Mouse (Mus musculus): Measurements from ENCODE around the gene Fhl1. TPM values are rescaled to one million over a fixed set of nuclear protein-coding genes. Genes with fewer than 3 reads are reported as not detected.

Gene Fhl1
- 160 and 164 TPM in 2 replicates for polyA plus RNA-seq (2012; ENCODE audit: insufficient read depth, insufficient read length, missing spikeins)

GRCm38 (mm10) chrX:56731306-56732201 lies at the start of gene Fhl1:
TSS of gene Fhl1 (plus strand) at chrX:56731787.
- Histone ChIP-seq H3K4me3 (ENCODE audit: insufficient read depth, low read depth, low read length) (peak within 1 kb of the TSS; percentile 67), H3K4me1 (ENCODE audit: control insufficient read depth, insufficient read depth, insufficient read length, low read length) (no peaks in the 10 kb centered on the region)

GRCm38 (mm10) chrX:56682156-56682720 lies 49.3 kb upstream of the Fhl1 start:
- Histone ChIP-seq H3K4me1 (ENCODE audit: control insufficient read depth, insufficient read depth, insufficient read length, low read length) (no peaks in the 10 kb centered on the region), H3K27ac (replicated peaks; ENCODE audit: low read depth, low read length) (no peak overlapping the region), H3K4me3 (ENCODE audit: insufficient read depth, low read depth, low read length) (no peak overlapping the region)

More at GRCm38 (mm10) chrX:56731306-56732201, at the start of gene Fhl1:
- peak within 1 kb of the TSS; percentile 40; the same call in 1 of the 2 replicates for H3K27ac ChIP-seq (replicated peaks; ENCODE audit: low read depth, low read length)

DNA sequence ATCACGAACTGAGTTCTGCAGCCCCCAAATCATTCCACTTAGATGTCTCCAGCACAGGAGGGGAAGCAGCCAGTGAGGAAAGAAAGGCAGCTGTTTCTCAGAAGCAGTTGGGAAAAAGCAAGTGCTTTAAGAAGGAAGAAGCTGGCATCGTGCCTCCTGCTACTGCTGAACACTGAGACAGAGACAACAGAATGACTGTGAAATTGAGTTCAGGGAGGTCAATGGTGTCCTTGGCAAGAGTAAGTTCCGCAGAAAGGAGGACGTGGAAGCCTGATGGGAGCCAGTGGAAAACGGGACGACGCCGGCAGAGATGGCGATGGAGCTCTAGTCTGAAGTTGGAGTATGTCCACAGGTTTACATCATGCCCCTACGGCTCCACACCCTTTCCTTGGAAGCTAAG lies 48.1 kb upstream of the Fhl1 start:
- no peak overlapping the region for H3K27ac ChIP-seq (replicated peaks; ENCODE audit: low read depth, low read length)
- no peak overlapping the region for H3K4me3 ChIP-seq (ENCODE audit: insufficient read depth, low read depth, low read length)
- H3K4me1 ChIP-seq (ENCODE audit: control insufficient read depth, insufficient read depth, insufficient read length, low read length): no peaks in the 10 kb centered on the region

- Histone ChIP-seq H3K4me3 (ENCODE audit: insufficient read depth, low read depth, low read length) (no peak overlapping the region), H3K4me1 (ENCODE audit: control insufficient read depth, insufficient read depth, insufficient read length, low read length) (no peaks in the 10 kb centered on the region), H3K27ac (replicated peaks; ENCODE audit: low read depth, low read length) (no peak overlapping the region)
Observed at GRCm38 (mm10) chrX:56692554-56692953, 39.0 kb upstream of the Fhl1 start.

DNA sequence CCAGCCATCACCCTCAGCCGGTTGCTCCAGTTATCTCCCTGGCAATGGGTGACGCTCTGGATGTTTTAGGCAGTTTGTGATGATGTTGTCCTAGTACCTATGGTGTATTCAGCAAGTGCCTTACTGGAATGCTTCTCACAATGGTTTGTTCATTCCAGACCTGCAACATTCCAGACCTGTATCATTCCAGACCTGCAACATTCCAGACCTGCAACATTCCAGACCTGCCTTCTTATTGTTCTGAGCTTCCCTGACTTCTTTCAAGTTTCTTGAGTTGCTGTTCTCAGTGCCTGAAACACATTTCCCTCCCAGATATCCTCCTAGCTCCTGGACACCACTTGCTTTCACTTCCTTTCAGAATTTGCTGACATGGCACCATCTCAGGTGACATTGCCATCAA lies 37.0 kb upstream of the Fhl1 start:
- H3K27ac ChIP-seq (replicated peaks; ENCODE audit: low read depth, low read length): no peak overlapping the region
- H3K4me1 ChIP-seq (ENCODE audit: control insufficient read depth, insufficient read depth, insufficient read length, low read length): no peaks in the 10 kb centered on the region
- no peak overlapping the region for H3K4me3 ChIP-seq (ENCODE audit: insufficient read depth, low read depth, low read length)

GRCm38 (mm10) chrX:56697199-56697780 lies 34.3 kb upstream of the Fhl1 start:
- no peak overlapping the region for H3K4me3 ChIP-seq (ENCODE audit: insufficient read depth, low read depth, low read length)
- no peak overlapping the region for H3K27ac ChIP-seq (replicated peaks; ENCODE audit: low read depth, low read length)
- H3K4me1 ChIP-seq (ENCODE audit: control insufficient read depth, insufficient read depth, insufficient read length, low read length): no peaks in the 10 kb centered on the region

DNA sequence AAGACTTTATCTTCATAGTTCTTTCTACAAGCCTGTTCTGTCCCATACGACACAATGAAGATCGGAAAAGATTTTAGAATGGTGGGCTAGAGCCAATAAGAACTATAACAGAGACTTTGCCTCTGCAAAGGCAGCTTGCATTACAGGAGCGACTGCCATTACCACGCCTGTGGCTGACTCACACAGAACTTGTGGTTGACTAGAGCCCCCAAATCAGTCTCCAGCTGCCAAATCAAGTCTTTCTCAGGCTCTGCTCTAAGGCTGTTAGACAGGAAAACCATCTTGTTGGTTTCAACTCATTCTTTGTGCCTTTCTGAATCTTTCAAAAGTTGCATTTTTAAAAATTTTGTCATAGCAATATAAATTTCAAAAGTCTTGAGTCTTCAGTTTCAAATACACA lies 33.7 kb upstream of the Fhl1 start:
- no peak overlapping the region for H3K27ac ChIP-seq (replicated peaks; ENCODE audit: low read depth, low read length)
- no peak overlapping the region for H3K4me3 ChIP-seq (ENCODE audit: insufficient read depth, low read depth, low read length)
- no peaks in the 10 kb centered on the region for H3K4me1 ChIP-seq (ENCODE audit: control insufficient read depth, insufficient read depth, insufficient read length, low read length)

DNA sequence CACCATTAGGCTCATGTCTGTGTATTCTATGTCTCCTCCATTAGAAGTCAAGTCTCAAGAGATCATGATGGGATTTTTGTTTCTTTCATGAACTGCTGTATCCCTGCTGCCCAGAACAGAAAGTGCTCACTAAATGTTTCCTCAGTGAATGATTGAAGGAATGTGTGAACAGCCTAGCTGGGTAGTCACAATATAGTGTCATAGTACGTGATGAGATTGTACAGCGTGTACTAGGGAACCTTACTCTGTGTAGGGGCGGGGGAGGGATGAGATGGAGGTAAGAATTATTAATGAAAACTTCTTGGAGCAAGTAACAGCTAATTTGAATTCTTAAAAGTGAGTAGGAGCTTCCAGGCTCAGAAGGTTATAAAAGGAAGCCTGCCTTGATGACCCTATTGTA lies 30.3 kb upstream of the Fhl1 start:
- Histone ChIP-seq H3K4me1 (ENCODE audit: control insufficient read depth, insufficient read depth, insufficient read length, low read length) (no peaks in the 10 kb centered on the region), H3K27ac (replicated peaks; ENCODE audit: low read depth, low read length) (no peak overlapping the region), H3K4me3 (ENCODE audit: insufficient read depth, low read depth, low read length) (no peak overlapping the region)

DNA sequence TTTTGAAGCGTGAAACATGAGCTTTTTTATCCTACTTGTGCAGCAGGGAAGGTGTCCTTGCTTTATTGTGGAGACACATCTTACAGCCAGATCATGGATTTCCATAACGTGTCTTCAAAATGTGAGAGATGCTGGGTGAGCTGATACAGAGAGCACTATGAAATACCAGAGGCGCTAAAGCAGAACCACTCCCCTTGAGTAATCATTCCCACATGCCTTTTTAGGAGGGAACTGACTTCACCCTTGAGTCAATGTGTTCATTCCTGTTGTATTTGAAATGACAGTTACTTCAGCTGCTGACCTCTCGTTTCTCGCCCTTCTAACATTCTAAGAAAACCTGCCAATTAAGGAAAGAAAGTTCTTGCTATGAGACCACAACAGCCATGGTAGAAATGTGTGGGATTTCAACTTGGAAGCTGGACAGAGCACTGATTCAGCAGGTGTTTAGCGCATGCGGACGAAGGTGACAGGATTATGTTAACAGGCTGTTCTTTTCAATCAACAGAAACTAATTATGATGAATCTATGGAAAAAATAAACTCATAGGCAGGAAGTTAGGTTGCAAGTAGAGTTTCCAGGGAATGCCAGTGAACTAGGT lies 27.5 kb upstream of the Fhl1 start:
- H3K4me1 ChIP-seq (ENCODE audit: control insufficient read depth, insufficient read depth, insufficient read length, low read length): no peaks in the 10 kb centered on the region
- H3K4me3 ChIP-seq (ENCODE audit: insufficient read depth, low read depth, low read length): no peak overlapping the region
- no peak overlapping the region for H3K27ac ChIP-seq (replicated peaks; ENCODE audit: low read depth, low read length)

DNA sequence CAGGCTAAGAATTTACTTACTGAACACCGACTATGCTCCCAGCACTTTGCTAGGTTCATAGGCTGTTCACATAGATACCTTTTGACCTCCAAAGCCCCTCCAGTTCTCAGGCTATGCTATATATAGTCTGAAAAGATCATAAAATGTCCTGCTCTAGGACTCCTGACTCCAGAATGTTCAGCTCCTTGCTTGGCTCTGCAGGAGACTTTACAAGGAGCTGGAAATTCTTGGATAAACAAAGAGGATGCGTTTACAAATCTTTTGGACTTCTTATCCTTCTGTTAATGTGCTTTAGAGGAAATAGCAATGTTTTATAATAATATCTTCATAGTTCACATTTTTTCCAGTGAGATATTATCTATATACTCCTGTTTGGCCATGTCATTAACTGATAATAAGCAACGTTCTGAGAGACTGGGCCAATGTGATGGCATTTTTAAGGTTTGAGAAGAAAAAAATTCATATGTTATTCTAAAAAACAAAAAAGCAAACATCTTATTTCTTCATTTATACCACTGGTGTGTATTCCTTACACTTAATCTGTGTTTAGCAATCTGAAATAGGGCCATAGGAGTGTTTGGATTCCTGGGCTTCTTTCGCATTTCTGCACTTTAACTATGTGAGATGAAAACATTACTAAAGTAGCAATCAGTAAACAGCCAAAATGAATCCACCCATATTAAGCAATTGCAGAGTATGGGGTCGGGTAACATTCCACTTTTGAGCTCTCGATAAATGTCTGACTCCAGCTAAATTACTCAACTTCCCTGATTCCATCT lies 22.8 kb upstream of the Fhl1 start:
- Histone ChIP-seq H3K4me3 (ENCODE audit: insufficient read depth, low read depth, low read length) (no peak overlapping the region), H3K27ac (replicated peaks; ENCODE audit: low read depth, low read length) (no peak overlapping the region)

DNA sequence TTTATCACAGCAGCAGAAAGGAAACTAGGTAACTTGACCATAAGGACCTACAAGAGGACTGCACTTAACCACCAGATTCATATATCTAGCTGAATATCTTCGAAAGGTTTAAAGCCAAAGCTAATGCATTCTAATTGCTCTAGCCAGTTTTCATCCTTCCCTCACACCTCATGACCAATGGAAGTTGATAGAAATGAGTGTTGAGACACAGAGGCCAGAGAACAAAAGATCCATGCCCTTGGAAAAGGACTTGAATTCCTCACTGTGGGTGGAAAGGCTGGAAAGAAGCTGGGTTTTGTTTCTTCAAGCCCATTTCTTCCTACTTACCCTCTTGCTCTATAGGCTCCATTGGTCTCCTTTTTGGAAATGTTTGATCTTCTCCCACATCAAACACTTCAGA lies 21.1 kb upstream of the Fhl1 start:
- H3K4me3 ChIP-seq (ENCODE audit: insufficient read depth, low read depth, low read length): no peak overlapping the region
- H3K27ac ChIP-seq (replicated peaks; ENCODE audit: low read depth, low read length): no peak overlapping the region
- no peaks in the 10 kb centered on the region for H3K4me1 ChIP-seq (ENCODE audit: control insufficient read depth, insufficient read depth, insufficient read length, low read length)

More for the DNA sequence above, 22.8 kb upstream of the Fhl1 start:
- no peaks in the 10 kb centered on the region for H3K4me1 ChIP-seq (ENCODE audit: control insufficient read depth, insufficient read depth, insufficient read length, low read length)

DNA sequence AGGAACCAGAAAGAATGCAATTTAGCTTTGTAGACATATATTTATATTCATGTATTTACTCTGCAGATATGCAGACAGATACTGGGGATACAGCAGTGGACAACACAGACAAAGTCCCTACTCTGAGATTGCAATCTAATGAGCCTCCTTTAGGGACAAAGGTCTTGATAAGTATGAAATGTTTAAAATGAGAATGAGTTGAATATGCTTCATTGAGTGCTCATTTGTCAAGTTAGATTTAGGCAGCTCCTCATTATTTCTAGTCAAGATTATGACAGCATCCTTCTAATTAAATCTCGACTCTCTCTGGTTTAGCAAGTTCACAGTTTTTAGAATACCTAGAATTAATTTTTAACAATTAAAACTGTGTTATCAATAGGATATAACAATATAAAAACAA lies 18.9 kb upstream of the Fhl1 start:
- H3K4me3 ChIP-seq (ENCODE audit: insufficient read depth, low read depth, low read length): no peak overlapping the region
- no peaks in the 10 kb centered on the region for H3K4me1 ChIP-seq (ENCODE audit: control insufficient read depth, insufficient read depth, insufficient read length, low read length)
- H3K27ac ChIP-seq (replicated peaks; ENCODE audit: low read depth, low read length): no peak overlapping the region

DNA sequence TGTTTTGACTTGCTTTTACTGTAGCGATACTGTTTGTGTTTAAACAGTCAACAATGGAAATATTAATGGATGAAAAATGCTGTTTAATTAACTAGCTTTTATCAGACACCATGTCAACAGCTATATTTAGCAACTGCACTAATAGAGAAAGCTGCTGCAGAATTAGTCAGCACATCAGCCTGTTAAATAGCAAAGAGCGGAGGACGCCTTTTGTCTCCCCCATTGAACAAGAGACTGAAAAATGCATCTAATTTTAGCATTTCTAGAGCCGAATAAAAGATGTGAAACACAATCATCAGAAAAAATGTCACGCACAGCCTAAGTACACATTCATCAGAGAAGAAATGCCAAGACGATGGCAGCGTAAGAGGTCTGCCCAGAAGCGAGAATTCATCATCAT lies 9.0 kb upstream of the Fhl1 start:
- H3K27ac ChIP-seq (replicated peaks; ENCODE audit: low read depth, low read length): no peak overlapping the region

DNA sequence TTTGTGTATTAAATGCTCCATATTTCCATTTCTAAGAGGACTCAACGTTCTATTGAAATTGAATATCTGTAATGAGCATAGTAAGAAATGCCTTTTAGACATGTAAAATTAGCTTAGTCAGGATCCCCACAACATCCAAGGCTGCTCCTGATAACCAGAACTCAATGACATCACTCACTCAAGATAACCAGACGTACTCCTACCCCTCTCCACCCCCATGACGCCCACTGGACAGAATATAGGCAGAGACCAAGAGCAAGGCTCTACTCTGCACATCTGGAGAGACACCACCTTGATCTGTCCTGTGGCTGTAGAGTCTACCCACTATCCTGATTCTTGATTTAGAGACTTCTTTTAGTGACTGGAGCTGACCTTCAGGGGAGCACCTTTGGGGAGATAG lies 3.1 kb upstream of the Fhl1 start:
- Histone ChIP-seq H3K4me1 (ENCODE audit: control insufficient read depth, insufficient read depth, insufficient read length, low read length) (no peaks in the 10 kb centered on the region), H3K4me3 (ENCODE audit: insufficient read depth, low read depth, low read length) (no peak overlapping the region), H3K27ac (replicated peaks; ENCODE audit: low read depth, low read length) (no peak overlapping the region)

More for the DNA sequence above, 9.0 kb upstream of the Fhl1 start:
- Histone ChIP-seq H3K4me1 (ENCODE audit: control insufficient read depth, insufficient read depth, insufficient read length, low read length) (no peaks in the 10 kb centered on the region), H3K4me3 (ENCODE audit: insufficient read depth, low read depth, low read length) (no peak overlapping the region)
